Mouse (Mus musculus) CH12.LX (cell line): ENCODE results near the gene Hmga2. TPM values are rescaled to one million over a fixed set of nuclear protein-coding genes. Genes with fewer than 3 reads are reported as not detected.

Experiments used
- DNase-seq: peaks from one replicate; pipeline ENCODE4 v3.0.0-alpha.2; 2013; ENCODE audit errors: extremely low read depth
- H3K27ac ChIP-seq: 2 replicates; pipeline ENCODE4 v1.5.1; 2012; ENCODE audit warnings: low read depth, mild to moderate bottlenecking, control low read depth, moderate library complexity; ENCODE audit not compliant: insufficient read depth
- H3K27me3 ChIP-seq: replicated peaks from 2 replicates; pipeline ENCODE3; 2012; ENCODE audit warnings: inconsistent platforms
- H3K36me3 ChIP-seq, 2 experiments: replicated peaks in 1 of 2; 2 replicates each; pipeline versions ENCODE3 to v1.6.1; 2012; ENCODE audit warnings: inconsistent platforms in 1 of 2, low read length in 1 of 2, mild to moderate bottlenecking in 1 of 2, mixed read lengths in 1 of 2, moderate library complexity in 1 of 2; ENCODE audit not compliant: control insufficient read depth in 1 of 2, insufficient read depth in 1 of 2
- H3K4me1 ChIP-seq, 2 experiments: 2 replicates each; pipeline ENCODE4 v1.6.1; 2012; ENCODE audit warnings: inconsistent platforms in 1 of 2, moderate library complexity in 1 of 2; ENCODE audit not compliant: insufficient read depth in 2 of 2, control insufficient read depth in 1 of 2
- H3K4me2 ChIP-seq: 2 replicates; pipeline ENCODE4 v1.6.1; 2012; ENCODE audit warnings: low read depth, mild to moderate bottlenecking, control low read depth; ENCODE audit not compliant: poor library complexity, insufficient read depth, severe bottlenecking
- H3K4me3 ChIP-seq, 3 experiments: fragments of 150-350 bp in 1 of 3; sonication (generic) in 1 of 3; replicated peaks in 1 of 3; 2 replicates each; pipeline versions ENCODE3 to v1.5.1; 2011 to 2012; ENCODE audit warnings: low read depth in 2 of 3, low read length in 2 of 3, mild to moderate bottlenecking in 2 of 3, moderate library complexity in 2 of 3, control low read depth in 1 of 3, improper control_type of control experiment in 1 of 3, inconsistent platforms in 1 of 3, mixed read lengths in 1 of 3; ENCODE audit not compliant: poor library complexity in 1 of 3
- H3K79me2 ChIP-seq: replicated peaks from 2 replicates; pipeline ENCODE4 v1.6.1; 2012; ENCODE audit warnings: mild to moderate bottlenecking, moderate library complexity; ENCODE audit not compliant: control insufficient read depth, poor library complexity, insufficient read depth, severe bottlenecking; ENCODE audit errors: extremely low read depth
- H3K9ac ChIP-seq: 2 replicates; pipeline ENCODE4 v1.6.1; 2012; ENCODE audit warnings: low read depth, mild to moderate bottlenecking, control low read depth, moderate library complexity; ENCODE audit not compliant: insufficient read depth
- H3K9me3 ChIP-seq: replicated peaks from 2 replicates; pipeline ENCODE3; 2012; ENCODE audit warnings: low read length, inconsistent platforms, mixed read lengths
- CTCF ChIP-seq, 2 experiments: IDR thresholded peaks in 1 of 2; conservative IDR thresholded peaks in 1 of 2; 2 replicates each; pipeline ENCODE4 v1.5.1; 2011 to 2012; ENCODE audit warnings: low read depth in 2 of 2, low read length in 2 of 2, improper control_type of control experiment in 1 of 2, inconsistent platforms in 1 of 2, mild to moderate bottlenecking in 1 of 2, moderate library complexity in 1 of 2
- E2F4 ChIP-seq: IDR thresholded peaks from 2 replicates; pipeline ENCODE4 v1.6.1; 2011; ENCODE audit warnings: low read depth, low read length, improper control_type of control experiment; ENCODE audit not compliant: insufficient replicate concordance
- ELF1 ChIP-seq: IDR thresholded peaks from 2 replicates; pipeline ENCODE4 v1.6.1; 2014; ENCODE audit warnings: low read depth, mild to moderate bottlenecking, inconsistent platforms, low read length, improper control_type of control experiment
- EP300 ChIP-seq: IDR thresholded peaks from 2 replicates; pipeline ENCODE4 v1.6.1; 2011; ENCODE audit warnings: low read length, improper control_type of control experiment
- ETS1 ChIP-seq: conservative IDR thresholded peaks from 2 replicates; pipeline ENCODE4 v1.6.1; 2012; ENCODE audit warnings: low read depth, mild to moderate bottlenecking, inconsistent platforms, low read length, improper control_type of control experiment, moderate library complexity
- GABPA ChIP-seq: IDR thresholded peaks from 2 replicates; pipeline ENCODE4 v1.6.1; 2012; ENCODE audit warnings: low read depth, low read length, improper control_type of control experiment, inconsistent platforms; ENCODE audit not compliant: insufficient replicate concordance
- HCFC1 ChIP-seq: IDR thresholded peaks from 2 replicates; pipeline ENCODE4 v1.6.1; 2012; ENCODE audit warnings: low read depth, mild to moderate bottlenecking, inconsistent platforms, low read length, improper control_type of control experiment
- IRF4 ChIP-seq: IDR thresholded peaks from 2 replicates; pipeline ENCODE4 v1.6.1; 2014; ENCODE audit warnings: low read depth, mild to moderate bottlenecking, inconsistent platforms, low read length, improper control_type of control experiment
- JUN ChIP-seq: IDR thresholded peaks from 2 replicates; pipeline ENCODE4 v1.6.1; 2011; ENCODE audit warnings: low read depth, mild to moderate bottlenecking, low read length, improper control_type of control experiment, moderate library complexity; ENCODE audit not compliant: insufficient read depth
- JUND ChIP-seq: conservative IDR thresholded peaks from 2 replicates; pipeline ENCODE4 v1.6.1; 2011; ENCODE audit warnings: low read depth, low read length, improper control_type of control experiment
- KAT2A ChIP-seq: IDR thresholded peaks from 2 replicates; pipeline ENCODE4 v1.6.1; 2012; ENCODE audit warnings: low read length, improper control_type of control experiment, inconsistent platforms; ENCODE audit not compliant: insufficient replicate concordance
- MAX ChIP-seq: IDR thresholded peaks from 2 replicates; pipeline ENCODE4 v1.6.1; 2011; ENCODE audit warnings: low read length, improper control_type of control experiment
- MAZ ChIP-seq: IDR thresholded peaks from 2 replicates; pipeline ENCODE4 v1.6.1; 2012; ENCODE audit warnings: low read depth, mild to moderate bottlenecking, inconsistent platforms, low read length, improper control_type of control experiment, moderate library complexity
- MEF2A ChIP-seq: IDR thresholded peaks from 2 replicates; pipeline ENCODE4 v1.6.1; 2014; ENCODE audit warnings: low read depth, mild to moderate bottlenecking, inconsistent platforms, low read length, improper control_type of control experiment, borderline replicate concordance
- MYC ChIP-seq: IDR thresholded peaks from 2 replicates; pipeline ENCODE4 v1.6.1; 2011; ENCODE audit warnings: low read depth, mild to moderate bottlenecking, improper control_type of control experiment, low read length
- NRF1 ChIP-seq: IDR thresholded peaks from 2 replicates; pipeline ENCODE4 v1.6.1; 2014; ENCODE audit warnings: low read depth, mild to moderate bottlenecking, inconsistent platforms, low read length, improper control_type of control experiment, moderate library complexity
- PAX5 ChIP-seq: IDR thresholded peaks from 2 replicates; pipeline ENCODE4 v1.6.1; 2012; ENCODE audit warnings: low read length, inconsistent platforms, mixed read lengths
- POLR2A ChIP-seq: IDR thresholded peaks from 2 replicates; pipeline ENCODE4 v1.6.1; 2011; ENCODE audit warnings: low read depth, mild to moderate bottlenecking, improper control_type of control experiment, low read length
- POLR2AphosphoS2 ChIP-seq: IDR thresholded peaks from 2 replicates; pipeline ENCODE4 v1.6.1; 2011; ENCODE audit warnings: low read depth, low read length, improper control_type of control experiment
- RAD21 ChIP-seq: IDR thresholded peaks from 2 replicates; pipeline ENCODE4 v1.6.1; 2011; ENCODE audit warnings: low read depth, mild to moderate bottlenecking, low read length, improper control_type of control experiment, moderate library complexity
- RCOR1 ChIP-seq: conservative IDR thresholded peaks from 2 replicates; pipeline ENCODE4 v1.6.1; 2012; ENCODE audit warnings: low read depth, mild to moderate bottlenecking, inconsistent platforms, low read length, improper control_type of control experiment
- TBP ChIP-seq: conservative IDR thresholded peaks from 2 replicates; pipeline ENCODE4 v1.6.1; 2011; ENCODE audit warnings: low read depth, low read length, improper control_type of control experiment
- TCF12 ChIP-seq: IDR thresholded peaks from 2 replicates; pipeline ENCODE4 v1.6.1; 2014; ENCODE audit warnings: low read depth, mild to moderate bottlenecking, inconsistent platforms, low read length, improper control_type of control experiment
- UBTF ChIP-seq: IDR thresholded peaks from 2 replicates; pipeline ENCODE4 v1.6.1; 2012; ENCODE audit warnings: low read depth, mild to moderate bottlenecking, inconsistent platforms, low read length, improper control_type of control experiment, moderate library complexity
- ZKSCAN1 ChIP-seq: IDR thresholded peaks from 2 replicates; pipeline ENCODE4 v1.6.1; 2012; ENCODE audit warnings: low read depth, inconsistent platforms, low read length, improper control_type of control experiment, borderline replicate concordance
- ZMIZ1 ChIP-seq: IDR thresholded peaks from 2 replicates; pipeline ENCODE4 v1.6.1; 2012; ENCODE audit warnings: low read depth, mild to moderate bottlenecking, inconsistent platforms, low read length, improper control_type of control experiment
- ZNF384 ChIP-seq: IDR thresholded peaks from 2 replicates; pipeline ENCODE4 v1.6.1; 2012; ENCODE audit warnings: low read depth, low read length, improper control_type of control experiment, inconsistent platforms
- dilution Hi-C: fragments of 300-500 bp; cut with MboI; formaldehyde crosslinking; loops from 2 replicates; pipeline ENCODE4 v1.14.3; 2020; ENCODE audit warnings: low sequenced_read_pairs; ENCODE audit not compliant: extremely low pct_unique_long_range_greater_than_20kb, extremely low pct_ligation_motif_present
- in situ Hi-C: fragments of 300-500 bp; cut with MboI; formaldehyde crosslinking; loops from 3 replicates; pipeline ENCODE4 v1.14.3; 2019; ENCODE audit warnings: low sequenced_read_pairs, low pct_ligation_motif_present, low pct_unique_long_range_greater_than_20kb, mixed read lengths
- polyA plus RNA-seq: library from polyadenylated mRNA; unstranded; fragments of >175 nt; gene quantifications from 2 replicates; pipeline ENCODE4 v1.2.1, GENCODE M21; 2012; ENCODE audit warnings: low read depth; ENCODE audit not compliant: insufficient read length
- total RNA-seq, 2 experiments: library from RNA; depleted of rRNA; stranded (reverse); fragments of 300-350 nt in 1 of 2; fragments of >200 nt in 1 of 2; gene quantifications; 2 replicates each; pipeline ENCODE4 v1.2.3; 2012 to 2014

Gene Hmga2
- total and polyA plus RNA-seq, 3 experiments = not detected

- H3K4me2 ChIP-seq = no peak overlapping the region
- no peaks in the 10 kb centered on the region for H3K4me1 ChIP-seq
- no peak for DNase-seq
- H3K79me2 ChIP-seq = no peaks in the 10 kb centered on the region
- H3K4me3 ChIP-seq = no peak overlapping the region
- TF ChIP-seq MYC (no peak), POLR2AphosphoS2 (no peak), POLR2A (no peak), JUND (no peak), JUN (no peak), IRF4 (no peak), TCF12 (no peak), NRF1 (no peak), E2F4 (no peak), MAZ (no peak), ELF1 (no peak), ZKSCAN1 (no peak), ZMIZ1 (no peak), ETS1 (no peak), PAX5 (no peak)
- in situ Hi-C loops = no loop called here
- H3K27ac ChIP-seq = no peak overlapping the region
- peaks cover 57% of the 10 kb centered on the region for H3K9me3 ChIP-seq
- H3K36me3 ChIP-seq = no peaks in the 10 kb centered on the region
- no peak overlapping the region for H3K9ac ChIP-seq
- dilution Hi-C loops = no loop called here
- H3K27me3 ChIP-seq = no peaks in the 10 kb centered on the region
Measured at GRCm38 (mm10) chr10:120410958-120411357, 65.3 kb downstream of the Hmga2 start.

DNA sequence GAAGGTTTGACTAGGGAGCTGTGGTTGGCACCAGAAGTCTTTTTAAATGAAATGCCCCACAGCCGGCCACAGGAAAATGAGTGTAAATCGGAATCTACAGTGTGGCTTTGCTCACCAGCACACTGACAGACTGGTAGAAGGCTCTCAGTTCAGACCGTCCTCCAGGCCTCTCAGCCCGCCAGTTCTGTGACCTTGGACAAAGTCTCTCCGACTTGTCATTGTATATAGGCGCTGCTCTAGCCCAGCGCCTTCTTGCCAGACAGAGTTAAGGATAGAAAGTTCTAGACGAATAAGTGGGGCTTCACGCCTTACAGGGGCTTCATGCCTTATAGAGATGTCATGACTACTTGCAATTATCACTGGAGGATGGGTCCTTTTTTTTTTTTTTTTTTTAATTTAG is 67.1 kb downstream of the Hmga2 start:
- H3K4me1 ChIP-seq = no peaks in the 10 kb centered on the region
- TF ChIP-seq POLR2A (no peak), EP300 (no peak)
- in situ Hi-C loops = no loop called here

DNA sequence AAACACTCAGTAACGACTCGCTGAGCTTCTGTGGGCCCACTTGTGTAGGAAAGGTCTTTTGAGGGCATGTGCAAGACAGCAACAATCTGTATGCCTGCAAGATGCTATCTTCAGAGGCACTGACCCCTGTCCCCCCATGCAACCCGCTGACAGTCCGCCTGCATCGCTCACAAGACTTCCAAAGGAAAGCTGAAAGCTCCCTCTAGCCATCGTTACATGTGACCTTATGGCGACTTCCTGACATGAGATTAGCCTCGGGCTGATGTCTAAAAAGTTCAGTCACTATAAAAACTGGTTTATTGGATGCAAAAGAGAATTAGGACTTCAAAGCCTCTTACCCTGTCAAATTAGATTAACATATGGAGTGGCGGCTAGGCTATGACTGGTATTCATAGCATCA is 69.0 kb downstream of the Hmga2 start:
- Histone ChIP-seq H3K27ac (no peak overlapping the region), H3K36me3 (no peaks in the 10 kb centered on the region), H3K4me1 (no peaks in the 10 kb centered on the region), H3K4me3 (no peak overlapping the region), H3K4me2 (no peak overlapping the region), H3K9ac (no peak overlapping the region), H3K9me3 (peaks cover 42% of the 10 kb centered on the region), H3K27me3 (no peaks in the 10 kb centered on the region), H3K79me2 (no peaks in the 10 kb centered on the region)
- in situ Hi-C loops (no loop called here), dilution Hi-C loops (no loop called here)
- TF ChIP-seq MAZ (no peak), MEF2A (no peak), EP300 (no peak), UBTF (no peak), NRF1 (no peak), MYC (no peak), ZKSCAN1 (no peak), ETS1 (no peak), KAT2A (no peak), HCFC1 (no peak), ZNF384 (no peak), TCF12 (no peak), RAD21 (no peak), GABPA (no peak), CTCF (conservative IDR thresholded peaks at IDR 0.05 in 1 of 2, IDR thresholded peaks at IDR 0.05 in 1 of 2; ENCODE audit: low read depth in 2 of 2, low read length in 2 of 2) (no peak), POLR2AphosphoS2 (no peak), MAX (no peak), TBP (no peak), RCOR1 (no peak)
- no peak for DNase-seq

More for the DNA sequence above, 67.1 kb downstream of the Hmga2 start:
- no peaks in the 10 kb centered on the region for H3K36me3 ChIP-seq
- no peak overlapping the region for H3K9ac ChIP-seq
- peaks cover 47% of the 10 kb centered on the region for H3K9me3 ChIP-seq
- H3K4me2 ChIP-seq = no peak overlapping the region
- dilution Hi-C loops = no loop called here
- no peak for DNase-seq
- H3K79me2 ChIP-seq = no peaks in the 10 kb centered on the region
- no peak overlapping the region for H3K4me3 ChIP-seq
- H3K27me3 ChIP-seq = no peaks in the 10 kb centered on the region
- no peak overlapping the region for H3K27ac ChIP-seq
